Mouse (Mus musculus) lung, postnatal 0 days (tissue): Measurements from ENCODE around the gene Alg9. TPM values are rescaled to one million over a fixed set of nuclear protein-coding genes. Genes with fewer than 3 reads are reported as not detected.

ENCODE experiments used
- ATAC-seq: fragments of 200-750 bp; cut with Nextera tagmentation; 2 replicates; pipeline ENCODE4 v1.8.0; 2017; ENCODE audit warnings: moderate library complexity
- DNase-seq: peaks from one replicate; pipeline ENCODE4 v3.0.0-alpha.2; 2016; ENCODE audit warnings: low spot score
- H3K27ac ChIP-seq: fragments of 300-500 bp; sonication (generic); 2 replicates; pipeline ENCODE4 v1.5.1; 2014; ENCODE audit warnings: antibody characterized with exemption, mild to moderate bottlenecking, low read length, mixed read lengths
- H3K27me3 ChIP-seq: fragments of 300-500 bp; sonication (generic); replicated peaks from 2 replicates; pipeline ENCODE4 v1.6.1; 2014; ENCODE audit warnings: low read length, mixed read lengths; ENCODE audit not compliant: insufficient read depth
- H3K36me3 ChIP-seq: fragments of 300-500 bp; sonication (generic); 2 replicates; pipeline ENCODE4 v1.6.1; 2014; ENCODE audit warnings: low read length, mixed read lengths; ENCODE audit not compliant: insufficient read depth
- H3K4me1 ChIP-seq: fragments of 300-500 bp; sonication (generic); 2 replicates; pipeline ENCODE4 v1.6.1; 2014; ENCODE audit warnings: antibody characterized with exemption, low read depth, low read length, mixed read lengths; ENCODE audit not compliant: insufficient read depth
- H3K4me2 ChIP-seq: fragments of 300-500 bp; sonication (generic); replicated peaks from 2 replicates; pipeline ENCODE4 v1.6.1; 2014; ENCODE audit warnings: low read depth, mild to moderate bottlenecking, low read length, moderate library complexity, mixed read lengths
- H3K4me3 ChIP-seq: fragments of 300-500 bp; sonication (generic); 2 replicates; pipeline ENCODE4 v1.5.1; 2014; ENCODE audit warnings: low read depth, low read length
- H3K9ac ChIP-seq: fragments of 300-500 bp; sonication (generic); replicated peaks from 2 replicates; pipeline ENCODE4 v1.6.1; 2014; ENCODE audit warnings: low read depth, mild to moderate bottlenecking
- H3K9me3 ChIP-seq: fragments of 300-500 bp; sonication (generic); 2 replicates; pipeline ENCODE4 v1.6.1; 2016; ENCODE audit warnings: low read length, mixed read lengths
- CTCF ChIP-seq: IDR thresholded peaks from 2 replicates; pipeline ENCODE4 v1.5.1; 2016; ENCODE audit warnings: antibody characterized with exemption, mild to moderate bottlenecking
- EP300 ChIP-seq: IDR thresholded peaks from 2 replicates; pipeline ENCODE4 v1.6.1; 2016; ENCODE audit warnings: antibody characterized with exemption, mild to moderate bottlenecking, control low read depth
- WGBS: fragments of 180-500 bp; shearing (Covaris S2); extraction: QIAGEN DNeasy Blood & Tissue Kit; methylation state at CpG from one replicate; pipeline ENCODE4 v1.1.7; 2014; 5-methylcytosine and 5-hydroxymethylcytosine counted together
- polyA plus RNA-seq: library from polyadenylated mRNA; unstranded; fragments of >200 nt; fragmentation: Nextera tagmentation; extraction: Ambion mirVana; gene quantifications from 2 replicates; pipeline ENCODE4 v1.2.1, GENCODE M21; 2015

Gene Alg9
- polyA plus RNA-seq, 1 experiment from 2014 or later, result 17.9 TPM

DNA sequence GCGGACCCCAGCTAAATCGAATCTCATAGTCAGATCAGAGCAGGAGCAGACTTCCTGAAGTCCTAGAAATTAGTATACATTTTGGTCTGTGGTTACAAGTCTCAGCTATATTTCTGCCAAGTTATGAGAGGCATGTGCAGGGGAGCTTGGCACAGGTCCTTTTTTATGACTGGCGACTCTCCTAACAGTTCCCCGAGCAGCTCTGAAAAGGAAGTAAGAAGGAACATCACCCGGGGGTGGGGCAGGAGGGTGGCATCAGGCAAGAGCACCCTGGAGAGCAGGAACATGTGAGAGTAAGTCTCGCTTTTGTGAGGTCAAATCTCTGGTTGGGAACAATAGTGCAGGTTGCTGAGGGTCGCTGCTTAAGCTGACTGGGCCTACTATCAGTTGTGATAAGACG lies 75.9 kb downstream of the Alg9 start:
- Histone ChIP-seq H3K9ac (no peak overlapping the region), H3K27ac (no peak overlapping the region), H3K36me3 (no peaks in the 10 kb centered on the region), H3K27me3 (no peaks in the 10 kb centered on the region), H3K4me1 (peaks cover 11% of the 10 kb centered on the region; the same call in 1 of the 2 replicates), H3K4me2 (peak overlapping the region; percentile 14; the same call in 1 of the 2 replicates), H3K9me3 (no peaks in the 10 kb centered on the region), H3K4me3 (no peak overlapping the region)
- ATAC-seq (no peak), DNase-seq (peak; percentile 37)
- TF ChIP-seq CTCF (no peak), EP300 (no peak)
- 26% methylated on average over 8 of the region's 8 CpGs for WGBS

DNA sequence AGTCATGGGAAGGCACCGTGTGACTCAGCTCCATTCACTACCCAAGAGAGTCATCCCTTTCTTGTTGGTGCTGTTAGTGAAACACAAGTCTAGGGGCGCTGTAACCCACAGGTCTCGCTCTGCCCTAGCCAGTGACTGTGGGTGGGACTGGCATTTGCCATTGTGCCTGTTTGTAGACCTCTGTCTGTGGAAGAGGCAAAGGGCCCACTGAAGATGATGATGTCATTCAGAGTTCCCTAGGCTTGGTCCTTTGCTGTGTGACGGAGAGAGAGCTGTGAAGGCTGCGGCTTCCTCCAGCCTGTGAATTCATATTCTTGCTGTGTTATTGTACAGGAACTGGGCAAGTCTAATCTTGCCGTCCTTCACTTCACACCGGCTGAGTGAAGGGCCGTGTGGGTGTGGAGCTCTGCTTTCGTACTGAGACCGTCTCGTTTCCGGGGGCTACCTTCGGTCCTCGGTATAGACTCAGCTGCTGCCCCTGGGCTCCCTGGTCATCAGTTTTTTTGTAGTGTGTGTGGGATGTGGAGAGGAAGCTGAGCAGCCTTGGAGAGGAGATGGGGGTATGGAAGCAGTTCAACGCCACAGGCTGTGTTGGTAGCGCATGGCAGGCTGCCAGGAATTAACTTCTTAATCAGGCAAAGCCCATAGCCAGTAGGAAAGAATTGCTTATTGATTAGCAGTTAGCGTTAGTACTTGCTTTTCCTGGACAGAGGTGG lies 78.0 kb downstream of the Alg9 start:
- H3K4me3 ChIP-seq, result no peak overlapping the region
- no peak overlapping the region for H3K9ac ChIP-seq
- H3K4me1 ChIP-seq, result peaks cover 11% of the 10 kb centered on the region; the same call in 1 of the 2 replicates
- ATAC-seq, result no peak
- H3K9me3 ChIP-seq, result no peaks in the 10 kb centered on the region
- H3K27ac ChIP-seq, result no peak overlapping the region
- H3K36me3 ChIP-seq, result no peaks in the 10 kb centered on the region
- peak overlapping the region; percentile 28; the same call in 1 of the 2 replicates for H3K4me2 ChIP-seq
- peak; percentile 36 for DNase-seq
- WGBS, result 49% methylated on average over 17 of the region's 17 CpGs
- no peaks in the 10 kb centered on the region for H3K27me3 ChIP-seq
- no peak for TF ChIP-seq EP300
- TF ChIP-seq CTCF, result no peak; the same call in 1 of the 2 replicates

DNA sequence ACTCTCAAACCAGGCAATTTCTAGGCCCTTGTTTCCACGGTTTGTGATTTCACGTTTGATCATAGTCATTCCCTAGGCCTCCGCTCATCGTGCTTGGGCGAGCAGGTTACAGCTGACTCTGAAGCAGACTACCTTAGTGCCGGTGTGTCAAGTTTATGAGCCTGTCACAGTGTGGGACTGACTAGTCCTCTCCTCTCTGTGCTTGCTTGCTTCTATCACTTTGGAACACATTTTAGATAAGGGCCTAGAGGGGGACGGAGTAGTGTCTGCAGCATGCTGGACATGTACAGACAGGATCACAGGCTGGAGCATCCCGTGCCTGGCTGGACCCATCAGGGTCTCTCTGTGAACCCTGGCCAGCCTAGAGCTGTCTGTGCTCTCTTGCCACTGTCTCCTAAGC lies 79.6 kb downstream of the Alg9 start:
- no peak overlapping the region for H3K9ac ChIP-seq
- 87% methylated on average over 8 of the region's 8 CpGs for WGBS

DNA sequence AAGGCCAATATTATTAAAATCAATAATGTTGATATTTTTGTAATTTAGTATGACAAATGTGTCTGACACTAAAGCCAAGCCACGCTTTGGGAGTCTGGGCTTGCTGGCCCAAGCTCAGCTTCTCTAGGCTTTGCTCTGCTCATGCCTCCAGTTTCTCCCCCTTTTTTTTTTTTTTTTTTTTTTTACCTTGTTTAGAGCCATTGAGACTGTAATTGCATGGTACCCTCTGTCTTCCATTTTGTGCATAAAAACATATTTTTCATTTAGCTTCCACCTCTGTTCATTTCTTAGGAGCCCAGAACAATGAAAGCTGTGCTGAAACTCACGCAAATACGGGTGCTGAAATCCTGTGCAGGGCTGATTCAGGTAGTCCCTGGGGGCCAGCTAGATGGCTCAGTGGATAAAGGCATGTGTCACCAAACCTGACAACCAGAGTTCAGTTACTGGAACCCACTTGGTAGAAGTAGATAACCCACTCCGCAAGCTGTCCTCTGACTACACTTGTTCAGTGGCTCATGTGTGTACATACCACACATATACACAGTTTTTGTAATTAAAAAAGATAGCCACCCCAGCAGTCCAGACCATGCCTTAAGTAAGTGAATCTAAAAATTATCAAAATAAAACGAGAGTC lies 80.4 kb downstream of the Alg9 start:
- H3K27me3 ChIP-seq, result no peaks in the 10 kb centered on the region
- no peaks in the 10 kb centered on the region for H3K9me3 ChIP-seq
- H3K4me3 ChIP-seq, result no peak overlapping the region
- no peak overlapping the region for H3K27ac ChIP-seq
- peaks cover 10% of the 10 kb centered on the region; the same call in 1 of the 2 replicates for H3K4me1 ChIP-seq
- DNase-seq (no peak), ATAC-seq (no peak)
- no peak for TF ChIP-seq EP300
- no peak for TF ChIP-seq CTCF
- H3K9ac ChIP-seq, result no peak overlapping the region
- WGBS, result 93% methylated on average over 5 of the region's 5 CpGs
- H3K4me2 ChIP-seq, result no peak overlapping the region
- H3K36me3 ChIP-seq, result no peaks in the 10 kb centered on the region; the same call in 1 of the 2 replicates

More for the DNA sequence above, 79.6 kb downstream of the Alg9 start:
- H3K4me3 ChIP-seq, result no peak overlapping the region
- no peak for ATAC-seq
- DNase-seq, result no peak
- no peak for TF ChIP-seq CTCF
- no peak for TF ChIP-seq EP300
- no peaks in the 10 kb centered on the region; the same call in 1 of the 2 replicates for H3K36me3 ChIP-seq
- no peaks in the 10 kb centered on the region for H3K9me3 ChIP-seq
- no peaks in the 10 kb centered on the region for H3K27me3 ChIP-seq
- H3K4me1 ChIP-seq, result peaks cover 11% of the 10 kb centered on the region; the same call in 1 of the 2 replicates
- no peak overlapping the region for H3K4me2 ChIP-seq
- H3K27ac ChIP-seq, result no peak overlapping the region

DNA sequence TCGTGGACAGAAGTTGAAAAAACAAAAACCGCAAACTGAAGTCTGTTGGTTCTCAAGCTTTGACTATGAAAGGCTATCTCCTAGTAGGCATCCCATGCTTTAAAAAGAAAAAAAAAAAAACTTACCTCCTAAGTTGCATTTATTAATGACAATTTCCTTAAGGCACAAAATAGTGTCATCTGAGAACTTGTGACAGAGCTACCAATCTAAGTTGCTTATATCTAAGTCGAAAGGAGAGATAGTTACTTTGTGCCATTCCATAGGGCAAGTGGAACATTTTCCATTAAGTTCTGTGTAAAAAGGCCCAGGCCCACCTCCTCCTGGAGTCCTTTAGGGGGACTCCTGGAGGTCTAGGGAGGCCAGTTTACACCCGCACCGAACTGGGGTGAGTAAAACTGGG lies 81.0 kb downstream of the Alg9 start:
- TF ChIP-seq CTCF (no peak), EP300 (no peak)
- peak overlapping the region; percentile 81; the same call in 1 of the 2 replicates for H3K27ac ChIP-seq
- no peaks in the 10 kb centered on the region for H3K9me3 ChIP-seq
- no peak overlapping the region for H3K9ac ChIP-seq
- no peaks in the 10 kb centered on the region for H3K27me3 ChIP-seq
- ATAC-seq (no peak), DNase-seq (no peak)
- no peaks in the 10 kb centered on the region; the same call in 1 of the 2 replicates for H3K36me3 ChIP-seq
- H3K4me2 ChIP-seq, result peak overlapping the region; percentile 97; the same call in 1 of the 2 replicates
- 66% methylated on average over 5 of the region's 5 CpGs for WGBS
- H3K4me3 ChIP-seq, result peak overlapping the region; percentile 74
- H3K4me1 ChIP-seq, result peaks cover 5% of the 10 kb centered on the region; the same call in 1 of the 2 replicates

DNA sequence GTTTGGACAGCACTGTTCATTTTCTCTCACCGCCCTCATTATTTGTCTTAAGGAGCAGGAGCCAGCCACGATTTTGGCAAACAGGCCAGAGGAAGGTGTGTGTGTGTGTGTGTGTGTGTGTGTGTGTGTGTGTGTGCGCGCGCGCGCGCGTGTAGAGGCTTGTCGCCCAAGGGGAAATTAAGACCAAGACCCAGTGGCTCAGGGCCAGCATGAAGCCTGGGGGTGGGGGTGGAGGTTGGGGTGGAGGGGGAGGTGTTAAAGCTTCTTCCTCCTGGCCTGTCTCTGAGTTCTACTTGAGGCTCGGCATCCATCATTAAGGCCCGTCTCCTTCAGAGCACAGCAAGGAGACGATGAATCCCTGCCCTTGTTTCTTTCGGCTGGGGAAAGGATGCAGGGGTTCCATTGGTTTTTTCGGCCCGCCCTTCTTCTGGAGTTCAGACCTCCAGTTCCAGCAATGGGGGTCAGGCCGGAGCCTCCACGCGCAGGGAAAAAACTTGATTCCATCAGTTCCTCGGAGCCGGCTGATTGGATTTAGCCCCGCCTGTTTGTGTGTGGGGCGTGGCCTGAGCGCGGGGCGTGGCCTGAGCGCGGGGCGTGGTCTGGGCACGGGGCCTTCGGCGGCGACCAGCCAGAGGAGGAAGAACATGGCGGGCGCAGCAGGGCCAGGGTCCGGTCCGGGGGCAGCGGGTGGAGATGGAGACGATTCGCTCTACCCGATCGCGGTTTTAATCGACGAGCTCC lies 81.7 kb downstream of the Alg9 start:
- ATAC-seq, result peak; percentile 93
- Histone ChIP-seq H3K4me2 (peak overlapping the region; percentile 97), H3K4me1 (peaks cover 5% of the 10 kb centered on the region; the same call in 1 of the 2 replicates)

More for the DNA sequence above, 81.7 kb downstream of the Alg9 start:
- Histone ChIP-seq H3K9me3 (no peaks in the 10 kb centered on the region), H3K27ac (peak overlapping the region; percentile 81), H3K27me3 (no peaks in the 10 kb centered on the region), H3K4me3 (peak overlapping the region; percentile 74), H3K9ac (peak overlapping the region; percentile 48), H3K36me3 (no peaks in the 10 kb centered on the region; the same call in 1 of the 2 replicates)
- WGBS, result under 1% methylated on average over 31 of the region's 45 CpGs
- no peak for TF ChIP-seq CTCF
- peak; percentile 88 for DNase-seq
